Mouse (Mus musculus) gastrocnemius, postnatal 25 days (tissue): ENCODE measurements at regions not wholly inside any gene's neighbourhood (a gene's known extent, or its start where the extent isn't known, plus 50 kb on each side); places are given as distances from the start of the nearest gene placed in this dataset.

Experiments used
- DNase-seq: peaks from one replicate; pipeline ENCODE4 v3.0.0; 2022

GRCm38 (mm10) chr2:78972288-78973117 is 104.6 kb downstream of the Ube2e3 start:
- DNase-seq: no peak

- DNase-seq: no peak
Measured at GRCm38 (mm10) chr2:78973811-78974210, 105.9 kb downstream of the Ube2e3 start.

DNA sequence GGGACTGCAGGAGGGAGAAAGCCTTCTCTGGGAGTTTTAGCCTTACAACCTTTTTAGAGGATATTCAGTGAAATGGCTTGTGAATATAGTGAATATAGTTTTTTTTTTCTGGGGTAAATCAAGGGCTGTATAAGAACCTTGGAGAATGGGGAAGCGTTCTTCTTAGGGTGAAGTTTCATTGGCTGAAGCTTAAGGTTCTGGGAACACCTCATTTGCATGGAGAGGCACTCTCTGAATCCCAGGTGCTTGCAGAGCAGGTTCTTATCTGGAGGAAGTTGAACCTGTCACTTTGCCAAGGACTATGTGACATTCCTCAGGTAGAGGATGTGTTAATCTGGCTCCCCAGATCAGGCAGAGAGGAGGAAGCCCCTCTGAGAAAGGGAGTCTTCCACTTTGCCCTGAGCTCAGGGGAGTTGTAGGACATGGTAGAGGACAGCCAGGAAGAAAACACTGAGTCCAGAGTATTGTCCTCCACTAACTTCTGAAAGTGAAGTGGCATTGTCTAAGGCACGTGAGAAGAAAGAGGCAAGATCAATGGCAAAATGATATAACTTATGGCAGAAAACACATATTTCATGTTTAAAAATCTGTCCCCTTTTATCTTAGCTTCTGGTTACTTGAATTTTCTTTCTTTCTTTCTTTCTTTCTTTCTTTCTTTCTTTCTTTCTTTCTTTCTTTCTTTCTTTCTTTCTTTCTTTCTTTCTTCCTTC is 106.9 kb downstream of the Ube2e3 start:
- no peak for DNase-seq

GRCm38 (mm10) chr2:78975393-78975774 is 107.5 kb downstream of the Ube2e3 start:
- DNase-seq: no peak

GRCm38 (mm10) chr2:78976084-78976483 is 108.2 kb downstream of the Ube2e3 start:
- DNase-seq: no peak

- no peak for DNase-seq
Measured at GRCm38 (mm10) chr2:78977632-78978397, 109.9 kb downstream of the Ube2e3 start.

- DNase-seq: no peak
Measured at GRCm38 (mm10) chr2:78980019-78980418, 112.1 kb downstream of the Ube2e3 start.

DNA sequence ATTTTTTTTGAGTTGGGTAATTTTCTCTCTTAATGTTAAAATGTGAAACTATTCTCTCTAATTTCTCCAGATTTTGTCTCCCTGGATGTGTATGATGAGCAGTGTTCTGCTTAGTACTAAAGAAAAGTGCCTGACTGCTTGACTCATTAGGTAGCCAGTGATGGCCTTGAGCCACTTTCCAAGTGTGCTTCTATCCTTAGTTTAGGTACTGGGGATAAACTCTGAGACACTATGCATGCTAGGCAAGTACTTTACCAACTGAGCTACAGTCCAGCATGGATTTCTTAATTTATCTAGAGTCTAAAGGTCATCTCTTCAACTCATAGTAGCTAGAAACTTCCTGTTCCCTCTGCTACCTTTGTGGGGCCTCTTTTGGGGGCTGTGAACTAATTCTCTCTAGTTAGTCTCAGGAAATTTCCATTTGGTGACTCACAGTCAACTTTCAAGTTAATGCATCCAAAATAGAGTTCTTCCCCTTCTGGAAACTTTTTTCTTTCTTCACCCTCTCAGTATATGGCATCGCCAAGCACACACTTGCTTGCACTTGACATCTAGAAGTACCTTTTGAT is 112.8 kb downstream of the Ube2e3 start:
- no peak for DNase-seq

DNA sequence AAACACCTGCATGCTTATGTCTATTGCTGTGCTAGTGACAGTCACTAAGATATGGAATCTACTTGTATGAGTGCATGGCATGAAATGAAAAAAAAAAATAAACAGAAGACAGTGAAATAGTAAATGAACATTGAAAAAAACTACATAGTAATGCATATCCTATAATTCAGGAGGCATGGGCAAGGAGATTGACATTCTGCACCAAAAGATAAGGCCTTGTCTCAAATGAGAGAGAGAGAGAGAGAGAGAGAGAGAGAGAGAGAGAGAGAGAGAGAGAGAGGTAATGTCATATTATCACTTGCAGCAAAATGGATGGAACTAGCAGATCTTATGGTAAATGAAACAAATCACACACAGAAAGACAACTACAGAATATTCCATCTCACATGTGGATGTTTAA is 115.4 kb downstream of the Ube2e3 start:
- DNase-seq: no peak

DNA sequence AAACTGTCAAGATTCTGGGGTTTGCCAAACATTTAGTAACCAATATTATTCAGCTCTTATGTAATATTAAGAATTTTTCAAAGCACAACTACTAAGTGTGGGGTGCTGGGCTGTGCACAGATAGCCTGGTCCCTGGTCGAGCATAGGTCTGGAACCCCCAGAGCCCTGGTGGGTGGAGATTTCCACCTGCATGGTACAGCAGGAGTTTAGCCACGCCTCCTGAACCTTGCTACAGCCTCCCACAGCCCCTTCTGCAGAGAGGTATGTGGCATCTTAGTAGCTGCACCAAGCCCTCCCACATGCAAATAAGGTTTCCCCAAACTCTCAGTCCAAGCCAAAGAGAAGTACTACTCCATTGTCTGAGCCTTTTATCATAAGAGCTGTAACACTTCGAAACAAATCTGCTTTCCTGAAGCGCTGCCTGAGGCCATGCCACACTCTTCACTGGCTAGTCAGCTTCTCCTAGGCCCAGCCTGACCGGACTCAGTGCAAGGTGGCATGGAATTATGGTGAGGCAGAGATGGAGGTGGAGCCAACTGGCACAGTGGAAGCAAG is 116.1 kb downstream of the Ube2e3 start:
- DNase-seq: no peak

GRCm38 (mm10) chr2:78986984-78987383 is 119.1 kb downstream of the Ube2e3 start:
- no peak for DNase-seq

DNA sequence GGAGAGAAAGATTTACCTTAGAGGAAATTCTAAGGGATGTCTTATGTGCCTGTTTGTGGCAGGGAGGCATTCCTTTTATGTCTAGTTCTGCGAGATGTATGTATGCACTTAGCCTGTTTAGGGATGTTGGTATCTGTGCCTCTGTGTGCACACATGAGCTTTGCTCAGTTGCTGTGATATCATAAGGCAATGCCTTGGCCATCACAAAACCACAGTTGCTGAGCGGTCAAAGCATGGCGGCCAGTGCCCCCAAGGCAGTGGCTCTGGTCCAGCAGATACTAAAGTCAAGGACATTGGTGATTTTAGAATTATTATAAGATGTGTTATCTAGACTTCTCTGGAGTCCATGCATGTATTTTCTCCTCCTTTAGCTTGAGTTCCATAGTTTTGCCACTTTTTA is 119.5 kb downstream of the Ube2e3 start:
- no peak for DNase-seq

GRCm38 (mm10) chr2:78988224-78988623 is 120.3 kb downstream of the Ube2e3 start:
- no peak for DNase-seq

GRCm38 (mm10) chr2:78994800-78995555 is 127.1 kb downstream of the Ube2e3 start:
- DNase-seq: no peak

GRCm38 (mm10) chr2:78998637-78999036 is 130.7 kb downstream of the Ube2e3 start:
- no peak for DNase-seq

GRCm38 (mm10) chr2:78999410-78999809 is 131.5 kb downstream of the Ube2e3 start:
- DNase-seq: no peak

GRCm38 (mm10) chr2:79004862-79005261 is 136.9 kb downstream of the Ube2e3 start:
- DNase-seq: no peak

- no peak for DNase-seq
Measured at GRCm38 (mm10) chr2:79008642-79009041, 140.7 kb downstream of the Ube2e3 start.

GRCm38 (mm10) chr2:79009791-79010190 is 141.9 kb downstream of the Ube2e3 start:
- peak; percentile 10 for DNase-seq

DNA sequence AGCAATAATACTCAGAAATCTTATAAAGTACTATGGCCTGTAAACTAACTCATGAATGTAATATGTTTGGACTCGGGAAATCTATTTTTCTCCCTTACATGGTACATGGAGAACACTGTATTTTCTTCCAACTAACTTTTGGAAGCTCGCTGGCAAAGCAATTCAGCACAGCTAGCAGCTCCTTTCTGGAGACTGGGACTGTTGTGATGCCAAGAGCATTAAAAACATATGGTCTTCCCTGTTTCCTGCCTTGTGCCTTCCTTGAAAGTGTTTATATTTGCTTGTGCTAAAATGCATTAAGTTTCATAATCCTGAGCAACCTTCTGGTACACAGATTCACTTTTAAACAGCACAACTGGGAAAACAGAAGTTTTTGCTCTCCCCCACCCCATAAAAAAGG is 142.3 kb downstream of the Ube2e3 start:
- no peak for DNase-seq

GRCm38 (mm10) chr2:79018732-79019423 is 151.0 kb downstream of the Ube2e3 start:
- DNase-seq: no peak
